Mouse (Mus musculus): ENCODE results near the gene Eif5a2.
"Not testable (repeated sequence)": the region's sequence is repeated elsewhere in the genome, so short reads cannot be mapped to it uniquely, and the experiment has no call there.

DNA sequence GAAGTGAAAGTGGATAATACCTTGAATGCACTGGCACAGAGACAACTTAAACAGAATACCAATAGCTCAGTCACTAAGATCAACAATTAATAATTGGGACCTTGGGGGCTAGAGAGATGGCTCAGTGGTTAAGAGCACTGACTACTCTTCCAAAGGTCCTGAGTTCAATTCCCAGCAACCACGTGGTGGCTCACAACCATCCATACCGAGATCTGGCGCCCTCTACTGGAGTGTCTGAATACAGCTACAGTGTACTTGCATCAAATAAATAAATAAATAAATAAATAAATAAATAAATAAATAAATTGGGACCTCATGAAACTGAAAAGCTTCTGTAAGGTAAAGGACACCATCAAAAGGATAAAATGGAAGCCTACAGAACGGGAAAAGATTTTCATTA lies 8.2 kb upstream of the Eif5a2 start:
- not testable (repeated sequence) for TF ChIP-seq GATA1 (IDR thresholded peaks at IDR 0.05; ENCODE audit: borderline replicate concordance, low read length); FLI1 (IDR thresholded peaks at IDR 0.05; ENCODE audit: low read length)

All from megakaryocyte, embryonic 14.5 days (primary cell).